Mouse (Mus musculus) lung, adult 2 months (tissue): Measurements from ENCODE around the gene Camta1.

Source experiments
- CTCF ChIP-seq: fragments of 200-500 bp; IDR thresholded peaks from 2 replicates; pipeline ENCODE4 v1.5.1; 2011; ENCODE audit warnings: mild to moderate bottlenecking, low read length, control low read depth; ENCODE audit not compliant: insufficient read depth
- POLR2A ChIP-seq: fragments of 200-500 bp; IDR thresholded peaks from 2 replicates; pipeline ENCODE4 v1.6.1; 2011; ENCODE audit warnings: low read depth, mild to moderate bottlenecking, control low read depth, low read length, borderline replicate concordance; ENCODE audit errors: extremely low read depth

GRCm38 (mm10) chr4:151256622-151257021 lies 605.1 kb downstream of the Camta1 start:
- TF ChIP-seq CTCF (no peak), POLR2A (no peak)
